Mouse (Mus musculus) heart, adult 2 months (tissue): ENCODE measurements around the gene Gcc2.

Source experiments
- EP300 ChIP-seq: fragments of 200-500 bp; IDR thresholded peaks from 2 replicates; pipeline ENCODE4 v1.6.1; 2011; ENCODE audit warnings: low read depth, low read length, control low read depth; ENCODE audit not compliant: insufficient read depth
- POLR2A ChIP-seq: fragments of 200-500 bp; IDR thresholded peaks from 2 replicates; pipeline ENCODE4 v1.6.1; 2011; ENCODE audit warnings: mild to moderate bottlenecking, low read depth, low read length, control low read depth; ENCODE audit not compliant: insufficient read depth

DNA sequence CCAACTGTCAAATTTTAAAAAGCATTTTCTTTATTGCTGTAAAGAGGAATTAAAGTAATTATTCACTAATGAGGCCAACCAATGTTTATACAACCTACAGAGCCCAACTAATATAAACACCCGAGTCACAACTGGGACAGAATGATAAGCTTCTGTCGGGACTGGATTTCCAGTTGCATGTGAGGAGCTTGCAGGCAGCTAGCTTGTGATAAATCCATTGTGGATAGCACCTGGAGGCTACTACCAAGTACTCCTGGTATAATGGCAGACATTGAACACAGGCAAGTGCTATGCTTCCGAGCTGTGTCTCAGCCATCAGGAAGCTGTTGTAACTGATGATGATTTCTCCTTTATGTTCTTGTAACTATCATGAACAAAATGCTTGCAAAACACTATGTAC lies 35.4 kb downstream of the Gcc2 start:
- TF ChIP-seq EP300 (no peak), POLR2A (no peak)
